Mouse (Mus musculus) ES-E14 (cell line): ENCODE data around the gene Dnajb2.

Experiments
- CHD2 ChIP-seq: IDR thresholded peaks from 2 replicates; pipeline ENCODE4 v1.6.1; 2014; ENCODE audit warnings: mild to moderate bottlenecking, low read depth, low read length, inconsistent platforms
- HCFC1 ChIP-seq: IDR thresholded peaks from 2 replicates; pipeline ENCODE4 v1.6.1; 2012; ENCODE audit warnings: low read length, inconsistent platforms, borderline replicate concordance; ENCODE audit not compliant: insufficient read depth
- MAFK ChIP-seq: IDR thresholded peaks from 2 replicates; pipeline ENCODE4 v1.6.1; 2014; ENCODE audit warnings: mild to moderate bottlenecking, low read depth, low read length, inconsistent platforms; ENCODE audit not compliant: insufficient read depth
- ZC3H11A ChIP-seq: IDR thresholded peaks from 2 replicates; pipeline ENCODE4 v1.6.1; 2012; ENCODE audit warnings: low read depth, mild to moderate bottlenecking, inconsistent platforms, low read length, borderline replicate concordance
- ZNF384 ChIP-seq: IDR thresholded peaks from 2 replicates; pipeline ENCODE4 v1.6.1; 2012; ENCODE audit warnings: low read depth, low read length, inconsistent platforms

- TF ChIP-seq HCFC1: no peak
- TF ChIP-seq ZC3H11A: no peak
- TF ChIP-seq ZNF384: no peak
- no peak for TF ChIP-seq CHD2
- TF ChIP-seq MAFK: no peak
Measured at GRCm38 (mm10) chr1:75190577-75190976, 45.6 kb upstream of the Dnajb2 start.
